Mouse (Mus musculus) midbrain, postnatal 0 days (tissue): ENCODE data around the gene Ptpro. TPM values are rescaled to one million over a fixed set of nuclear protein-coding genes. Genes with fewer than 3 reads are reported as not detected.

Experiments
- ATAC-seq: fragments of 200-750 bp; cut with Nextera tagmentation; 2 replicates; pipeline ENCODE4 v1.8.0; 2017; ENCODE audit warnings: moderate number of reproducible peaks, mild to moderate bottlenecking, moderate TSS enrichment, moderate library complexity; ENCODE audit not compliant: low FRiP score
- DNase-seq: peaks from one replicate; pipeline ENCODE4 v3.0.0-alpha.2; 2015; ENCODE audit warnings: low spot score
- H3K27ac ChIP-seq: fragments of 300-500 bp; sonication (generic); 2 replicates; pipeline ENCODE4 v1.5.1; 2014; ENCODE audit warnings: low read depth, mild to moderate bottlenecking, low read length, mixed read lengths
- H3K27me3 ChIP-seq: fragments of 300-500 bp; sonication (generic); 2 replicates; pipeline ENCODE4 v1.6.1; 2014; ENCODE audit warnings: low read length, control low read depth, mixed read lengths; ENCODE audit not compliant: insufficient read depth
- H3K36me3 ChIP-seq: fragments of 300-500 bp; sonication (generic); 2 replicates; pipeline ENCODE4 v1.6.1; 2014; ENCODE audit warnings: low read length, control low read depth, mixed read lengths; ENCODE audit not compliant: insufficient read depth
- H3K4me1 ChIP-seq: fragments of 300-500 bp; sonication (generic); 2 replicates; pipeline ENCODE4 v1.6.1; 2014; ENCODE audit warnings: mild to moderate bottlenecking, control low read depth, antibody characterized with exemption, low read length, mixed read lengths; ENCODE audit not compliant: insufficient read depth
- H3K4me2 ChIP-seq: fragments of 300-500 bp; sonication (generic); 2 replicates; pipeline ENCODE4 v1.6.1; 2014; ENCODE audit warnings: low read depth, mild to moderate bottlenecking, low read length, mixed read lengths; ENCODE audit not compliant: poor library complexity, severe bottlenecking
- H3K4me3 ChIP-seq: fragments of 300-500 bp; sonication (generic); 2 replicates; pipeline ENCODE4 v1.5.1; 2014; ENCODE audit warnings: low read depth, mild to moderate bottlenecking, low read length, moderate library complexity
- H3K9ac ChIP-seq: fragments of 300-500 bp; sonication (generic); replicated peaks from 2 replicates; pipeline ENCODE4 v1.6.1; 2014; ENCODE audit warnings: mild to moderate bottlenecking, low read length, moderate library complexity, mixed read lengths; ENCODE audit not compliant: poor library complexity, severe bottlenecking
- H3K9me3 ChIP-seq: fragments of 300-500 bp; sonication (generic); 2 replicates; pipeline ENCODE4 v1.6.1; 2016; ENCODE audit warnings: low read length, control low read depth
- CTCF ChIP-seq: IDR thresholded peaks from 2 replicates; pipeline ENCODE4 v1.5.1; 2016; ENCODE audit warnings: antibody characterized with exemption, mild to moderate bottlenecking
- WGBS: fragments of 180-500 bp; shearing (Covaris S2); extraction: QIAGEN DNeasy Blood & Tissue Kit; methylation state at CpG from one replicate; pipeline ENCODE4 v1.1.7; 2014; 5-methylcytosine and 5-hydroxymethylcytosine counted together
- polyA plus RNA-seq: library from polyadenylated mRNA; unstranded; fragments of >200 nt; fragmentation: Nextera tagmentation; extraction: Ambion mirVana; gene quantifications from 2 replicates; pipeline ENCODE4 v1.2.1, GENCODE M21; 2015
- total RNA-seq: library from RNA; depleted of rRNA; stranded (reverse); fragments of >200 nt; gene quantifications from 2 replicates; pipeline ENCODE4 v1.2.3, GENCODE M21; 2014

Ptpro gene
- total and polyA plus RNA-seq, 2 experiments from 2014 or later, result 58.7 to 122 TPM

GRCm38 (mm10) chr6:137319658-137320057, 67.5 kb downstream of the Ptpro start:
- Histone ChIP-seq H3K27me3 (no peaks in the 10 kb centered on the region), H3K27ac (no peak overlapping the region), H3K9ac (no peak overlapping the region), H3K4me2 (no peak overlapping the region), H3K36me3 (no peaks in the 10 kb centered on the region), H3K9me3 (no peaks in the 10 kb centered on the region), H3K4me3 (no peak overlapping the region), H3K4me1 (peaks cover 6% of the 10 kb centered on the region)
- 8% methylated on average over 1 of the region's 1 CpGs for WGBS
- TF ChIP-seq CTCF, result no peak
- ATAC-seq (no peak), DNase-seq (no peak)

GRCm38 (mm10) chr6:137327718-137328117, 75.6 kb downstream of the Ptpro start:
- TF ChIP-seq CTCF, result no peak
- peaks cover 14% of the 10 kb centered on the region for H3K4me1 ChIP-seq
- no peak overlapping the region for H3K4me2 ChIP-seq
- no peaks in the 10 kb centered on the region for H3K27me3 ChIP-seq
- no peak overlapping the region for H3K27ac ChIP-seq
- 50% methylated on average over 9 of the region's 9 CpGs for WGBS
- H3K9me3 ChIP-seq, result no peaks in the 10 kb centered on the region
- H3K9ac ChIP-seq, result no peak overlapping the region
- no peak overlapping the region for H3K4me3 ChIP-seq
- DNase-seq (peak; percentile 53), ATAC-seq (no peak)
- H3K36me3 ChIP-seq, result no peaks in the 10 kb centered on the region

GRCm38 (mm10) chr6:137328228-137328627, 76.1 kb downstream of the Ptpro start:
- H3K4me3 ChIP-seq, result no peak overlapping the region
- H3K4me1 ChIP-seq, result peaks cover 14% of the 10 kb centered on the region
- DNase-seq, result no peak
- H3K27ac ChIP-seq, result no peak overlapping the region
- no peak overlapping the region for H3K4me2 ChIP-seq
- H3K36me3 ChIP-seq, result no peaks in the 10 kb centered on the region
- TF ChIP-seq CTCF, result no peak
- WGBS, result 68% methylated on average over 4 of the region's 4 CpGs
- H3K27me3 ChIP-seq, result no peaks in the 10 kb centered on the region
- no peaks in the 10 kb centered on the region for H3K9me3 ChIP-seq
- no peak overlapping the region for H3K9ac ChIP-seq
- no peak for ATAC-seq

- no peak overlapping the region for H3K9ac ChIP-seq
- no peaks in the 10 kb centered on the region for H3K36me3 ChIP-seq
- H3K4me1 ChIP-seq, result peaks cover 13% of the 10 kb centered on the region
- H3K9me3 ChIP-seq, result no peaks in the 10 kb centered on the region
- DNase-seq, result no peak
- 0 out of 2 replicates have a peak, but pooled peaks have one; percentile 38 for ATAC-seq
- no peaks in the 10 kb centered on the region for H3K27me3 ChIP-seq
- TF ChIP-seq CTCF, result no peak
- H3K4me3 ChIP-seq, result no peak overlapping the region
- no peak overlapping the region for H3K27ac ChIP-seq
- no peak overlapping the region for H3K4me2 ChIP-seq
- WGBS, result 43% methylated on average over 5 of the region's 5 CpGs
Measured at GRCm38 (mm10) chr6:137330782-137331181, 78.7 kb downstream of the Ptpro start.

GRCm38 (mm10) chr6:137331826-137332225, 79.7 kb downstream of the Ptpro start:
- DNase-seq, result no peak
- peaks cover 9% of the 10 kb centered on the region for H3K4me1 ChIP-seq
- H3K9ac ChIP-seq, result no peak overlapping the region
- no peaks in the 10 kb centered on the region for H3K36me3 ChIP-seq
- H3K27ac ChIP-seq, result no peak overlapping the region
- H3K4me3 ChIP-seq, result no peak overlapping the region
- WGBS, result 86% methylated on average over 3 of the region's 3 CpGs
- H3K27me3 ChIP-seq, result no peaks in the 10 kb centered on the region
- ATAC-seq, result no peak
- TF ChIP-seq CTCF, result no peak
- no peak overlapping the region for H3K4me2 ChIP-seq
- H3K9me3 ChIP-seq, result no peaks in the 10 kb centered on the region

GRCm38 (mm10) chr6:137339071-137339470, 87.0 kb downstream of the Ptpro start:
- no peak overlapping the region for H3K4me2 ChIP-seq
- ATAC-seq (no peak), DNase-seq (no peak)
- no peak overlapping the region for H3K4me3 ChIP-seq
- TF ChIP-seq CTCF, result no peak
- no peaks in the 10 kb centered on the region for H3K36me3 ChIP-seq
- H3K4me1 ChIP-seq, result no peaks in the 10 kb centered on the region
- no peak overlapping the region for H3K27ac ChIP-seq
- no peak overlapping the region for H3K9ac ChIP-seq
- 74% methylated on average over 4 of the region's 4 CpGs for WGBS
- H3K9me3 ChIP-seq, result no peaks in the 10 kb centered on the region
- H3K27me3 ChIP-seq, result no peaks in the 10 kb centered on the region
